Mouse (Mus musculus): ENCODE results near the gene Rps9. TPM values are rescaled to one million over a fixed set of nuclear protein-coding genes. Genes with fewer than 3 reads are reported as not detected.
"Not testable (repeated sequence)": the region's sequence is repeated elsewhere in the genome, so short reads cannot be mapped to it uniquely, and the experiment has no call there.

Rps9 gene
- polyA plus RNA-seq, 1 experiment from 2014 or later: 1,406 TPM

DNA sequence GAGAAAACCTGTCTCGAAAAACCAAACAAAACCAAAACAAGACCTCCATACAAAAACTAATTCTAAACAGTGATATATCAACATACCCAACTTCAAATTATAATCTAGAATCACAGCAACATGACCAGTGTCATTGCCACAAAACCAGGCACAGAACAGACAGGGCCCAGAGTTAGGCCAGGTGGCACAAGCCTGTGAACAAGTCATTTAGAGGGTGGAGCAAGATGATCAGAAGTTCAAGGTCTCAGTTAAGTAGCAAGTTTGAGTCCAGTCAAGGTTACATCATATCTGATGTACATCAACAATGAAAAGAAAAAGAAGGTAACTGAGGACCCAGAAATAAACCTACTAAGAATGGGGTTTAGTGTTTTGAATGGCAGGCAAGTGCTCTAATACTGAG is 5.2 kb downstream of the Rps9 start:
- Histone ChIP-seq H3K4me2 (ENCODE audit: low read depth, low read length) (no peak overlapping the region), H3K9ac (replicated peaks; ENCODE audit: low read length) (no peak overlapping the region), H3K27ac (replicated peaks; ENCODE audit: low read depth, low read length) (no peak overlapping the region), H3K36me3 (replicated peaks; ENCODE audit: control insufficient read depth, insufficient read depth, low read depth, low read length) (peaks cover 4% of the 10 kb centered on the region; the same call in 1 of the 2 replicates), H3K4me1 (ENCODE audit: control insufficient read depth, insufficient read depth, low read length) (peaks cover 4% of the 10 kb centered on the region; the same call in 1 of the 2 replicates), H3K9me3 (replicated peaks; ENCODE audit: control insufficient read depth, low read length) (no peaks in the 10 kb centered on the region), H3K4me3 (ENCODE audit: low read depth, low read length) (no peak overlapping the region), H3K27me3 (ENCODE audit: control insufficient read depth, insufficient read depth, low read length) (no peaks in the 10 kb centered on the region)
- DNase-seq (ENCODE audit: low spot score) (no peak), ATAC-seq (replicated peaks; ENCODE audit: insufficient number of reproducible peaks, low FRiP score, low TSS enrichment, low read depth) (no peak)
- 82% methylated on average over 1 of the region's 1 CpGs for WGBS

GRCm38 (mm10) chr7:3712264-3712942 is 8.6 kb downstream of the Rps9 start:
- Histone ChIP-seq H3K27me3 (ENCODE audit: control insufficient read depth, insufficient read depth, low read length) (no peaks in the 10 kb centered on the region), H3K36me3 (replicated peaks; ENCODE audit: control insufficient read depth, insufficient read depth, low read depth, low read length) (no peaks in the 10 kb centered on the region), H3K4me3 (ENCODE audit: low read depth, low read length) (no peak overlapping the region), H3K9ac (replicated peaks; ENCODE audit: low read length) (no peak overlapping the region), H3K4me1 (ENCODE audit: control insufficient read depth, insufficient read depth, low read length) (no peaks in the 10 kb centered on the region), H3K9me3 (replicated peaks; ENCODE audit: control insufficient read depth, low read length) (no peaks in the 10 kb centered on the region), H3K27ac (replicated peaks; ENCODE audit: low read depth, low read length) (no peak overlapping the region), H3K4me2 (ENCODE audit: low read depth, low read length) (no peak overlapping the region)
- WGBS: 41% methylated on average over 5 of the region's 5 CpGs
- no peak for ATAC-seq (replicated peaks; ENCODE audit: insufficient number of reproducible peaks, low FRiP score, low TSS enrichment, low read depth)
- DNase-seq (ENCODE audit: low spot score): no peak

GRCm38 (mm10) chr7:3715249-3715648 is 11.5 kb downstream of the Rps9 start:
- WGBS: 56% methylated on average over 1 of the region's 1 CpGs
- no peak for ATAC-seq (replicated peaks; ENCODE audit: insufficient number of reproducible peaks, low FRiP score, low TSS enrichment, low read depth)

GRCm38 (mm10) chr7:3720268-3720667 is 16.5 kb downstream of the Rps9 start, which contains the start of gene Pirb:
Gene Pirb, minus strand, starts transcription at chr7:3720391.
- H3K27ac ChIP-seq (replicated peaks; ENCODE audit: low read depth, low read length); H3K4me2 ChIP-seq (ENCODE audit: low read depth, low read length); H3K4me3 ChIP-seq (ENCODE audit: low read depth, low read length); DNase-seq (ENCODE audit: low spot score); H3K36me3 ChIP-seq (replicated peaks; ENCODE audit: control insufficient read depth, insufficient read depth, low read depth, low read length); H3K4me1 ChIP-seq (ENCODE audit: control insufficient read depth, insufficient read depth, low read length); ATAC-seq (replicated peaks; ENCODE audit: insufficient number of reproducible peaks, low FRiP score, low TSS enrichment, low read depth); H3K9me3 ChIP-seq (replicated peaks; ENCODE audit: control insufficient read depth, low read length); H3K9ac ChIP-seq (replicated peaks; ENCODE audit: low read length); H3K27me3 ChIP-seq (ENCODE audit: control insufficient read depth, insufficient read depth, low read length): not testable (repeated sequence)
- WGBS: 44% methylated on average over 1 of the region's 3 CpGs

More at GRCm38 (mm10) chr7:3715249-3715648, 11.5 kb downstream of the Rps9 start:
- Histone ChIP-seq H3K4me1 (ENCODE audit: control insufficient read depth, insufficient read depth, low read length) (no peaks in the 10 kb centered on the region), H3K9me3 (replicated peaks; ENCODE audit: control insufficient read depth, low read length) (no peaks in the 10 kb centered on the region), H3K9ac (replicated peaks; ENCODE audit: low read length) (no peak overlapping the region), H3K36me3 (replicated peaks; ENCODE audit: control insufficient read depth, insufficient read depth, low read depth, low read length) (no peaks in the 10 kb centered on the region), H3K4me2 (ENCODE audit: low read depth, low read length) (no peak overlapping the region), H3K4me3 (ENCODE audit: low read depth, low read length) (no peak overlapping the region), H3K27me3 (ENCODE audit: control insufficient read depth, insufficient read depth, low read length) (no peaks in the 10 kb centered on the region), H3K27ac (replicated peaks; ENCODE audit: low read depth, low read length) (no peak overlapping the region)
- no peak for DNase-seq (ENCODE audit: low spot score)

DNA sequence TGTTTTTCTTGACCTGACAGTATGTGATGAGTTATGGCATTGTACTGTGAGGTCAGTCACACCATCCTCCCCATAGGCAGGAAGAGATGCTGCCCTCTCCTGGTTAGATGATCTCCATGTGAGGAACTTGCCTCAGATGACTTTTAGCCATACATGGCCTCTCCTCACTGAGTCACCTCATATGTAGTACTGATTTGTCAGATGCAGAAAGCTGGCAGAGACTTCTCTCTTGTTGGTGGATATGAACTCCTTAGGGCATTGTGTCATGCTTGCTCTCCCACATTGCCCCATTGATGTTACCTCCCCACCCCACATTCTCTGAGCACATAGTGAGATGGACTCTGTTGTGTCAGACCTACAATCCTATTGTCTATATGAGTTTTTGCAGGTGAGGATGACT is 21.7 kb downstream of the Rps9 start:
- H3K4me3 ChIP-seq (ENCODE audit: low read depth, low read length); H3K4me2 ChIP-seq (ENCODE audit: low read depth, low read length); H3K4me1 ChIP-seq (ENCODE audit: control insufficient read depth, insufficient read depth, low read length); H3K36me3 ChIP-seq (replicated peaks; ENCODE audit: control insufficient read depth, insufficient read depth, low read depth, low read length); H3K27ac ChIP-seq (replicated peaks; ENCODE audit: low read depth, low read length); H3K9me3 ChIP-seq (replicated peaks; ENCODE audit: control insufficient read depth, low read length); DNase-seq (ENCODE audit: low spot score); ATAC-seq (replicated peaks; ENCODE audit: insufficient number of reproducible peaks, low FRiP score, low TSS enrichment, low read depth); H3K27me3 ChIP-seq (ENCODE audit: control insufficient read depth, insufficient read depth, low read length); H3K9ac ChIP-seq (replicated peaks; ENCODE audit: low read length): not testable (repeated sequence)

DNA sequence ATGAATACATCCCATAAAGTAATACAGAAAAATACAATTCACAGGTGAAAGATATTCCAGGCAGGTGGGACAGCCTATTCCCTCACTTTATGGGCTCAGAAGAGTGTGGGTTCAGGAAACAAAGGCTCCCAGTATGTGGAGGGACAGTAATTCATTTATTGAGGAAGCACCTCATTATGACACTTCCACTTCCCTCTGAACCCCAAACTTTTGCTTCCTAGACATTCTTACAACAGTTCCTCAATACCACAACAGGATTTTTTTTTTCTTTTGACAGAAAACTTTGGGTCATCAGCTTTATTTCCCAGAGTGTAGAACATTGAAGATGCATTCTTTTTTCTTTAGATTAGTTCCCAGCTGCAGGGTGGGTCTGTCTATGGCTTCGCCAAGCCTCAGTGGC is 28.9 kb downstream of the Rps9 start:
- H3K27ac ChIP-seq (replicated peaks; ENCODE audit: low read depth, low read length); H3K4me2 ChIP-seq (ENCODE audit: low read depth, low read length); ATAC-seq (replicated peaks; ENCODE audit: insufficient number of reproducible peaks, low FRiP score, low TSS enrichment, low read depth); H3K27me3 ChIP-seq (ENCODE audit: control insufficient read depth, insufficient read depth, low read length); H3K4me3 ChIP-seq (ENCODE audit: low read depth, low read length); H3K4me1 ChIP-seq (ENCODE audit: control insufficient read depth, insufficient read depth, low read length); H3K9me3 ChIP-seq (replicated peaks; ENCODE audit: control insufficient read depth, low read length); H3K36me3 ChIP-seq (replicated peaks; ENCODE audit: control insufficient read depth, insufficient read depth, low read depth, low read length); DNase-seq (ENCODE audit: low spot score); H3K9ac ChIP-seq (replicated peaks; ENCODE audit: low read length): not testable (repeated sequence)
- WGBS: no CpG with 5 or more reads among the region's 1 CpGs

Small RNA genes lying within 50 kb of the gene (microRNA-seq; reads per million reads assigned to microRNA genes)
- 3.8 reads per million for gene Mir3572 (ENCODE audit: borderline number of aligned reads)

Other genes starting within 250 kb of the Rps9 start
- not detected in 2 replicates for gene Tarm1, start 201.4 kb upstream of the Rps9 start, polyA plus RNA-seq (2014; fragmentation: Nextera tagmentation; extraction: Ambion mirVana)
- 0.11 and 0.20 TPM in 2 replicates for gene Oscar, start 87.8 kb upstream of the Rps9 start, polyA plus RNA-seq (2014; fragmentation: Nextera tagmentation; extraction: Ambion mirVana)
- 296 and 350 TPM in 2 replicates for gene Ndufa3, start 86.6 kb upstream of the Rps9 start, polyA plus RNA-seq (2014; fragmentation: Nextera tagmentation; extraction: Ambion mirVana)
- 29.0 and 30.7 TPM in 2 replicates for gene Tfpt, start 74.1 kb upstream of the Rps9 start, polyA plus RNA-seq (2014; fragmentation: Nextera tagmentation; extraction: Ambion mirVana)
- 142 and 151 TPM in 2 replicates for gene Prpf31, start 74.0 kb upstream of the Rps9 start, polyA plus RNA-seq (2014; fragmentation: Nextera tagmentation; extraction: Ambion mirVana)
- 57.4 and 63.9 TPM in 2 replicates for gene Cnot3, start 58.7 kb upstream of the Rps9 start, polyA plus RNA-seq (2014; fragmentation: Nextera tagmentation; extraction: Ambion mirVana)
- 15.3 and 16.5 TPM in 2 replicates for gene Leng1, start 38.2 kb upstream of the Rps9 start, polyA plus RNA-seq (2014; fragmentation: Nextera tagmentation; extraction: Ambion mirVana)
- 3.9 and 4.3 TPM in 2 replicates for gene Tmc4, start 26.4 kb upstream of the Rps9 start, polyA plus RNA-seq (2014; fragmentation: Nextera tagmentation; extraction: Ambion mirVana)
- gene Tsen34, start 11.1 kb upstream of the Rps9 start, polyA plus RNA-seq (2014; fragmentation: Nextera tagmentation; extraction: Ambion mirVana): 257 and 283 TPM in 2 replicates
- 27.6 and 28.4 TPM in 2 replicates for gene Mboat7, start 10.5 kb upstream of the Rps9 start, polyA plus RNA-seq (2014; fragmentation: Nextera tagmentation; extraction: Ambion mirVana)
- gene Pirb, start 16.4 kb downstream of the Rps9 start, polyA plus RNA-seq (2014; fragmentation: Nextera tagmentation; extraction: Ambion mirVana): 0.10 and 0.17 TPM in 2 replicates
- not detected in 2 replicates for gene Gm15448, start 121.7 kb downstream of the Rps9 start, polyA plus RNA-seq (2014; fragmentation: Nextera tagmentation; extraction: Ambion mirVana)
- 0.13 TPM in 1 of 2 replicates, not detected in the other for gene Pira2, start 141.1 kb downstream of the Rps9 start, polyA plus RNA-seq (2014; fragmentation: Nextera tagmentation; extraction: Ambion mirVana)
- gene Gm14548, start 194.1 kb downstream of the Rps9 start, polyA plus RNA-seq (2014; fragmentation: Nextera tagmentation; extraction: Ambion mirVana): 0.11 TPM in 1 of 2 replicates, not detected in the other
- gene Lilra6, start 211.5 kb downstream of the Rps9 start, polyA plus RNA-seq (2014; fragmentation: Nextera tagmentation; extraction: Ambion mirVana): 0.11 TPM in 1 of 2 replicates, not detected in the other